Mouse (Mus musculus): ENCODE data around the gene Pde8b.

Gene Pde8b

DNA sequence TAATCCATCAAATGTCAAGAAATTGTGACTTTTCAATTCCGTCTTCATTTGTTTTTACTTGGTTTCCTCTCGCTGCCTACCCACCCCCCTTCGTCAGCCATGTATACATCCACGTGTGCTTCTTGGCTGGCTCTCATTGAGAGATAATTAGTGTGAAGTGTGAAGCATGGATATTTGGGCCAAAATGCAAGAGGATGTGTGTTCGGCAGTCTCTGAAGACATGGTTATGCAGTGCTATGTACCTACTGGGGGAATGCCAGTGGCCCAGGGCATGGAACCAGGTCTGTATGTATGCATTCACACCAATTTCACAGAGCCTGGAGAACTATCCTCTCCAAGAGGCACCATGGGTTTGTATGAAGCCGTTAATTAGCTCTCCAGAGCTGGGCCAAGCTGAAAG lies 219.3 kb downstream of the Pde8b start:
- DNase-seq (ENCODE audit: low read depth, low spot score): no peak

GRCm38 (mm10) chr13:95020216-95020615 lies 229.9 kb downstream of the Pde8b start:
- no peak for DNase-seq (ENCODE audit: low read depth, low spot score)

DNA sequence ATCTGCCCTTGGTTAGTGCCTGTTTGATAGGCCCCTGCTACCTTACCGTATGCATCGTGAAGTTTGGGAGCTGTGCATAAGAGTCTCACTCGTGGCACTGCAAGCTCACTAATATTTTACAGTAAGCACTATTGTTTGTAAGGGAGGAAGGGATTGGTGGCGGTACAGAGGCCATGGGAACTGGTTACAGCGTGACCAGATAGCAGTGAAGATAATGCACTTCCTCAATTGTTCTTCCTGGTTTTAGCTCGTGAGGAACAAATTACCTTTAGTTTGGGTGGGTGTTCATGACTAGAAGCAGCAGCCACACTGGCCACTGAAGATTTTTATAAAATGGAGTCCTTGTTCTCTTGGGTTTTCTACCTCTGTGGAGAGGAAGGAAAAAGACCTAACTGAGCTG lies 230.8 kb downstream of the Pde8b start:
- no peak for DNase-seq (ENCODE audit: low read depth, low spot score)

GRCm38 (mm10) chr13:95017916-95018315 lies 232.2 kb downstream of the Pde8b start:
- peak; percentile 50 for DNase-seq (ENCODE audit: low read depth, low spot score)

DNA sequence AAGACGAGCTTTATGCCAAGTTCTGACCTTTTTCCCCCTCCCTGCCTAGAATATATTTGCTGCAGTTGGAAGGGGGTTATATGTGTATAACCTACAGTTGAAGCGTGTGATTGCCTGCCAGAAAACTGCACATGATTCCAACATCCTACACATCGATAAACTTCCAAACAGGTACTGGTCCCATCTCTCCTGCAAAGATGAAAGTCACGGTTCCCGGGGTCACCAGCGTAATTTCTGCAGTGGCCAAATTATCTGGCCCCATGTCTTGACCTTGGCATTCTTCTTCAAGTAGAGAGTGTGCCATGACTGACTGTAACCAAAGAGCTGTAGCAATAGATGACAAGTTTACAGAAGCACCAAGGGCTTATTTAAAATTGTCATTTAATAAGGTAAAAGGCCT lies 232.9 kb downstream of the Pde8b start:
- no peak for DNase-seq (ENCODE audit: low read depth, low spot score)

DNA sequence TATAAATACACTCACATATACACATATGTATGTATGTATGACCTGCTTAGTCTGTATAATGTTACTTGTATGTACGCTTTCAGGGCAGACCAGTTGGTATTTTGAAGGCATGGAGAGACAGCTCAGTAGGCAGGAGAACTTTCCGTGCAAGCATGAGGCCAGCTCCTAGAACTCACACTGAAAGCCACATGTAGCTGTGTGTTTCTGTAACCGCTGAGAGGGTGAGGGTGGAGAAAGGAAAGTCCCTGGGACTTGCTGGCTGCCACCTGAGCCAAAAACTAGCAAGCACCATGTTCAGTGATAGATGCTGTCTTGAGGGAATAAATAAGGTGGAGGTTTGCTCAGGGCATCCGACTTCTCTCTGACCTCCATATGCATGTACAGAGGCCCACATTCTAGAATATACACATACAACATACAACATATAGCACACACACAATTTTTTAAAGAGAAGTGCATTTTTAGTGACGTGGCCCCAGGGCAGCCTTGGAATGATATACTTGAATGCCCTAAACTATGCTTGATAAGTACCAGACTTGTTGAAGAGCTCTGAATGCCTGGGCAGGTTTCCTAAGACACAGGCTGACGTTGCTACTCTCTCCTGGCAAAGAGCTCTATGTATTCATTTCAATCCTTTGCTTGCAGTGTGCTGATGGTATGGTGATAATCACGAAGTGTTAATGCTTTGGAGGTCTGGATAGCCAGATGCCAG lies 238.4 kb downstream of the Pde8b start:
- no peak for DNase-seq (ENCODE audit: low read depth, low spot score)

GRCm38 (mm10) chr13:95009261-95009660 lies 240.9 kb downstream of the Pde8b start:
- DNase-seq (ENCODE audit: low read depth, low spot score): no peak

GRCm38 (mm10) chr13:95007281-95007680 lies 242.9 kb downstream of the Pde8b start:
- DNase-seq (ENCODE audit: low read depth, low spot score): no peak

GRCm38 (mm10) chr13:94990516-94990915 lies 259.6 kb downstream of the Pde8b start:
- no peak for DNase-seq (ENCODE audit: low read depth, low spot score)

- DNase-seq (ENCODE audit: low read depth, low spot score): no peak
Measured at GRCm38 (mm10) chr13:94979081-94979480, 271.1 kb downstream of the Pde8b start.

GRCm38 (mm10) chr13:94976219-94977186 lies 273.6 kb downstream of the Pde8b start, which contains the start of gene Wdr41:
Wdr41 (plus strand) TSS chr13:94976344.
- peak; percentile 92 for DNase-seq (ENCODE audit: low read depth, low spot score)

DNA sequence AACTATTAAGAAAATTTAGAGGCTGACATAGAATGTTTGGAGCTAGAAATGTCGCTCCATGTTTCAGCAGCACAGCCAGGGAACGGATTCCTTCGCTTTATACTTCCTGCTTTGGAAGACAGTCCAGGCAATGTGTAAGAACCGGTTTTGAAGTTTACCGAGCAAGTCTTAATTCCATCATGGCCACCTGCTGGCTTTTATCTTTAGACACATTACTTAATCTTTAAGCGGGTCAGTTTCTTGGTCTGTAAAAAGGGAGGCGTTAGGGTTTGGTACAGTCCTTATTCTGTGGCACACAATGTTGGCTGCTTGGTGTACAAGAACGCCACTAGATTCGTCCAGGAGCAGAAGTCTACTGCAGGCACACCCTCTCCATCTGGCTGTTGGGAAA lies 274.3 kb downstream of the Pde8b start:
- no peak for DNase-seq (ENCODE audit: low read depth, low spot score)
